Mouse (Mus musculus): ENCODE measurements at regions not wholly inside any gene's neighbourhood (a gene's known extent, or its start where the extent isn't known, plus 50 kb on each side); places are given as distances from the start of the nearest gene placed in this dataset.

GRCm38 (mm10) chr10:91734691-91735090 is 553.6 kb upstream of the Tmpo start:
- in situ Hi-C loops (cut with MboI; ENCODE audit: low pct_unique_long_range_greater_than_20kb in 1 of 2, low sequenced_read_pairs in 2 of 2, unreplicated experiment in 1 of 2) = no loop called here

DNA sequence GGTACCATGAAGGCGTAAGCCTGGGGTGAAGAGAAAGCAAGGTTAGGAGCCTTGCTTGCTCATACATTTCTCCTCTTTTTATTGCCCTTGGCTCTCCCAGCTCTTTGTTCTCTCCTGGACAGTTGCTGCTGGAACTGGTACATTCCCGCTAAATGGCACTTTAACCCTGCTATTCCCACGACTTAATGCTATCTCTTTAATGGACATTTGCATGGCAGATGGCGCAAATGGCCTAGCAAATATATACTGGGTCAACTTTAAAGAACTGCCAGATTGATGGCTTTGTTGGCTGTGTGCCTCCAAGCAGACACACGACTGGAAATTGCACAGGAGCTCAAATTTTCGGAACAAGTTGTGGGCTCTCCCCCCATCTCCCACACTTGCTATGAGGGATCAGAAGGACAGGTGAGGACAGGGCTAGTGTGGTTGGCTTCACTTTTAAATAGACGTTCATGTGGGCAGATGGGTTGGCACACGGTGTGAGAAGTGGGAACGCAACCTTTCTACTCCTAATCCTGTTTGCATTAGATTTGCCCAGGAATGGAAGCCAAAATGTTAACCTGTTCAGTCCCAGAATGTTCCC is 551.0 kb upstream of the Tmpo start:
- in situ Hi-C loops (cut with MboI; ENCODE audit: low pct_unique_long_range_greater_than_20kb in 1 of 2, low sequenced_read_pairs in 2 of 2, unreplicated experiment in 1 of 2) = no loop called here

GRCm38 (mm10) chr10:91730062-91730461 is 548.9 kb upstream of the Tmpo start:
- in situ Hi-C loops (cut with MboI; ENCODE audit: low pct_unique_long_range_greater_than_20kb in 1 of 2, low sequenced_read_pairs in 2 of 2, unreplicated experiment in 1 of 2) = no loop called here

DNA sequence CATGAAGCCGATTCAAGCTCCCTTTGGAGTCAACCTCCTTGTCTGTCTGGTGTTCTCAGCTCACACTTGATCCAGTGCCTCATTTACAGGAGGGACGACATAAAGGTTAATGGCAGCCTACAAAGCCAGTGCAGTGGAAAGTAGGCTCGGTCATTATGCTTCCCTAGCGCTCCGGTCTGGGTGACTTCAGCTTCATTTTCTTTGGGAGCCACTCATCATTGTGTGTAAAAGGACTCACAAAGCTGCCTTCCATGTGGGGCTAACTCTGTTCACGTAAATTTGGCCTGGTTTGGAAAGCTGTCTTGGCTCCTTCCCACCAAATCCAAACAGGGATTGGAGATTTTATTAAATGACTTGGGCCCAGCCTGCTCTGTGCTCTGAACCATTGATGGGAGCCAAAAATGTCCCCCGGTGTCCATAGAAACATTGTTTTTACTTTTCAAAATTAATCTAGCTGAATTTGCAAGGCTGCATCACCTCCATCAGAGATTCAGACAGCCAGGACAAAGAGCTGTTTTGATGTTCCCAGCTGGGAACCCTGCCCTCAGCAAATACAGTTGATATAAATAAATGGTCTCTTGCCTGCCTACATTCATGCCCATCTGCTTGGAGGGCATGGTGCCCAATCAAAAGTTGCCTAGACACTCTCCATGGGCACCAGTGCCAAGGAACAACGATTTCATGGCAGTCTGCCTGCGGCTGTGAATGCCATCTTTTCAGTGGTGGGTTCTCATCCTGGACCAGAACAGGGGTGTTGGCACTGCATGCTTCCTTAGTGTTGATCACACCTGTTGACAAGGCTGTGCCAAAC is 538.7 kb upstream of the Tmpo start:
- in situ Hi-C loops (cut with MboI; ENCODE audit: low pct_unique_long_range_greater_than_20kb in 1 of 2, low sequenced_read_pairs in 2 of 2, unreplicated experiment in 1 of 2) = no loop called here

GRCm38 (mm10) chr10:91716604-91717003 is 535.5 kb upstream of the Tmpo start:
- in situ Hi-C loops (cut with MboI; ENCODE audit: low pct_unique_long_range_greater_than_20kb in 1 of 2, low sequenced_read_pairs in 2 of 2, unreplicated experiment in 1 of 2) = no loop called here

DNA sequence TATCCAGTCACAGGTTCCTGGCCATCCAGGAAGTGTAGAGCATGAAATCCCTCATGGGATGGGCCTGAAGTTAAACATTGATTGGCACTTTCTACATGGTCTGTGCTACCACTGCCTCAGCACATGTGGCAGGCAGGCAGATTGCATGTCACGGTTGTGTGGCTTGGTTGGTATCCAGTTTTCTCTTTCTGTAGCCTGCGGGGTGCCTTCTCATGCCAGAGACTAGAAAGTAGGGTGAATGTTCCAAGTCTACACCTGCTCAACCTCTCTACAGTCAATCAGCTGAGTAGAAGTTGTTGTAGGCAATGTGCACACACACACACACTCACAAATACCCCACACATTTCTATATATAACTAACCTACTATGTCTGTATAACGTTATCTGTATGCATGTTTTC is 533.5 kb upstream of the Tmpo start:
- in situ Hi-C loops (cut with MboI; ENCODE audit: low pct_unique_long_range_greater_than_20kb in 1 of 2, low sequenced_read_pairs in 2 of 2, unreplicated experiment in 1 of 2) = no loop called here

DNA sequence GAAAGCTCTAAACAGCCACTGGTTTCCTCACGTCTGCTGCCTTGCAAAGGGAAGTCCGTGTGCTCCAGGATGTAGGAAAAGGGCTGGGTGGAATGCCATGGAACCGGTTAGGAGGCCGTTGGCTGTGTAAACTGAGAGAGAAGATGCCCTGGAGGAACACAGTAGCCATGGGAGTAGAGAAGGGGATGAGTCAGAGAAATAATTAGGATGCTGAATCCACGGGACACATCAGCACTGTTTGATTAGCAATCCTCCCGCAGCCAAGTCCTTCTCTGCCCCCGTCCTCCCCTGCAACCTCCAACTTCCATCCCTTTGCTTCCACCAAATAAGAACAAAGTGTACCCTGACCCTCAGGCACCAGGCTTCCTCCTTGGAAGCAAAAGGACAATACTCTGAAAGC is 532.4 kb upstream of the Tmpo start:
- in situ Hi-C loops (cut with MboI; ENCODE audit: low pct_unique_long_range_greater_than_20kb in 1 of 2, low sequenced_read_pairs in 2 of 2, unreplicated experiment in 1 of 2) = no loop called here

- in situ Hi-C loops (cut with MboI; ENCODE audit: low pct_unique_long_range_greater_than_20kb in 1 of 2, low sequenced_read_pairs in 2 of 2, unreplicated experiment in 1 of 2) = no loop called here
Measured at GRCm38 (mm10) chr10:91706816-91707215, 525.7 kb upstream of the Tmpo start.

DNA sequence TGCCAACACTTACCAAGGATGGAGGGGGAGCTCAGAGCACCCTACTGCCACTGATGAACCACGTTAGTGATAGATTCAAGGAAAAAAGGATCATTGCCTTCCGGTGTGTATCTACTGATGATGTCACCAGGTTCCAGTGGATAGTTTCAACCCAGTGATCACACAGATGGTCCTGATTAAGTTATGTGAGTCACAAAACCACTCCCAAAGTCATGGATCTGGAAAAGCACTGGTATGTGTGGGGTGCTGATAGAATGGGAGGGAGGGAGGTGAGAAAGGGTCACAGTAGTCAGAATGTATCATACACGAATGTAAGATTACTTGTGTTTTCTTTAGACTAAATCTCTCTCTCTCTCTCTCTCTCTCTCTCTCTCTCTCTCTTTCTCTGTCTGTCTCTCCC is 523.6 kb upstream of the Tmpo start:
- in situ Hi-C loops (cut with MboI; ENCODE audit: low pct_unique_long_range_greater_than_20kb in 1 of 2, low sequenced_read_pairs in 2 of 2, unreplicated experiment in 1 of 2) = no loop called here

GRCm38 (mm10) chr10:91701822-91702221 is 520.7 kb upstream of the Tmpo start:
- in situ Hi-C loops (cut with MboI; ENCODE audit: low pct_unique_long_range_greater_than_20kb in 1 of 2, low sequenced_read_pairs in 2 of 2, unreplicated experiment in 1 of 2) = no loop called here

GRCm38 (mm10) chr10:91686082-91686618 is 505.0 kb upstream of the Tmpo start:
- in situ Hi-C loops (cut with MboI; ENCODE audit: low pct_unique_long_range_greater_than_20kb in 1 of 2, low sequenced_read_pairs in 2 of 2, unreplicated experiment in 1 of 2) = no loop called here

DNA sequence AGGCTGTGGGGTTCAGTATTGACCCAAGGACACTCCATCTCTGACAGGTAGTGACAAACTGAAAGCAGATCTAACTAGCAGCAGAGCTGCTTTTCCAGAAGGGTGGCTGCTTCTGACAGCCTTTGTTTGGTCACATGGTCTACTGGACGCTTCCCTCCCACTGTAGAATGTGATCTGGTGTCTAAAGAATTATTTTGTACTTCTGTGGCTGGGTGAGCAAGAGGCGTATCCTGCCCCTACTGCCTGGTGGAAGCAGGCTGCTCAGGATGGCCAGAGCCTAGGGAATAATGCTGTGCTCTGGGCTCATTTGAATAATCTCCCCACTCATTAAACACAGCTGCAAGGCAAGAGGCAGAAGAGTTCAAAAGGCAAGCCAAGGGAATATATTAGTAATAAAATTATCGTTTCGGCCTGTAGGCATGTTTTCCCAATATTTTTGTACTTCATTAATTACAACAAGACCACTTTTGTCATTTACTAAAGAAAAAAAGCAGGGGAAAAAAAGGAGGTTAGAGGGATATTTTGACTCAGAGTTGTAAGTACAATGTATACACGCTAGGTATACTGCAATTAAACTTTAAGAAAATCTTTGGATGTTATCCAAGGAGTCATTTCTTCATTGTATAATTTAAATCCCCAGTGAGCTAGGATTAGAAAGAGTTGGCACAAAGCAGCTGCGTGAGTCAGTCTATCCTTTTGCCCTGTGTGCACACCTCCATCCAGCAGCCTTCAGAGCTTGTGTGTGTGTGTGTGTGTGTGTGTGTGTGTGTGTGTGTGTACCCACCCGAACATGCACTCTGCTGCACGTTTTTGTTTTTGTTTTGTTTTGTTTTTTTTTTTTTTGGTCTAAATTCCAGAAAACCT is 504.3 kb upstream of the Tmpo start:
- in situ Hi-C loops (cut with MboI; ENCODE audit: low pct_unique_long_range_greater_than_20kb in 1 of 2, low sequenced_read_pairs in 2 of 2, unreplicated experiment in 1 of 2) = no loop called here

DNA sequence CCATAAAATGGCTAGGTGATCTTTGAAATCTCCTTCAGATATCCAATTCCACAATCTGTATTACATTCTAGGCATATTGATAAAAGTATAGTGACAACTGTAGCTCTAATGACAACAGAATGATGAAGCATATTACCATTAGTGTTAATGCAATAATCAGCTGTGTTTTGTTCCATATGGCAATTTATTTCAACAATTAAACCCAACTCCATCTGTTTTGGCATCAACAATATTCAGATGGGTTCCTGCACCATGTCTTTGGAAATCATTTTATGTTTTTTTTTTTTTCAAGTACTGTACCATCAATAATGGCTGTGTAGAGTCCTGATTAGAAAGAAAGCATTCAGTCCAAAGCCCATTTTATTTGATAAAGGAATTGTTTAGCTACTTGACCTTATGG is 498.5 kb upstream of the Tmpo start:
- in situ Hi-C loops (cut with MboI; ENCODE audit: low pct_unique_long_range_greater_than_20kb in 1 of 2, low sequenced_read_pairs in 2 of 2, unreplicated experiment in 1 of 2) = no loop called here

DNA sequence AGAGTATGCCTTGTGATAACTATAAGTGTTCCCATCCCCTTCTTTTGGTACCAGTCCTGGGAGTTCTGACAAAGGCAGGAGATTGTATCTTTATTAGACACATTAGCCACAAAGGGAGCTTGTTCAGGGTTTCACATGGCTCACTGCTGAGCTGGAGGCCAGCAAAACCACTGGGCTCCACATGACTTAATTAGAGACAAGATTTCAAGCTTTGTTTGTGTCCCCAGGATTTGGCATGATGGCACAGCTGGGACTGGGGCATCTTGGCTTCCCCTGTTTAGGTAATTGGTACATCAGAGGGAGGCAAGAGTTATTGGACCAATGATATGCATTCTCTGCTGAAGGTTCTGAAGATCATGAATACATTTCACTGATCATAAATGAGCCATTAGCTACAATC is 456.8 kb upstream of the Tmpo start:
- in situ Hi-C loops (cut with MboI; ENCODE audit: low pct_unique_long_range_greater_than_20kb in 1 of 2, low sequenced_read_pairs in 2 of 2, unreplicated experiment in 1 of 2) = no loop called here

GRCm38 (mm10) chr10:91628672-91629071 is 447.6 kb upstream of the Tmpo start:
- in situ Hi-C loops (cut with MboI; ENCODE audit: low pct_unique_long_range_greater_than_20kb in 1 of 2, low sequenced_read_pairs in 2 of 2, unreplicated experiment in 1 of 2) = no loop called here

DNA sequence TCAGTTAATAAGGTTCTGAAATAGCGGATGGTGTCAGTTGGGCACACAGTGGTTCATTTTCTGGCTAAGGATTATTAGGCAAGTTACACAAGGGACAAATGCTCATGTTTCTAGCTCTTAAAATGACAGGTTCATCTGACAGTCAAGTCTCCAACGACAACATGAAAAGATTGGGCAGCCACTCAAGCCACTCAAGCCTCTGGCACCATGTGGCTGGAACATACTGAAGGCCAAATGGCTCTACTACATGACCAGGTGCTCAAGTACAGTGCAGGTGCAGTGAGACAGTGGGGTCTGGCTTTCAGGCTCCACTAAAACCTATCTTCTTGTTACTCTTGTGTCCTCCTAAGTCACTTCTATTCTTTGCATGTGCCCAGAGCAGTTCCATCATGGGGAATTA is 441.2 kb upstream of the Tmpo start:
- in situ Hi-C loops (cut with MboI; ENCODE audit: low pct_unique_long_range_greater_than_20kb in 1 of 2, low sequenced_read_pairs in 2 of 2, unreplicated experiment in 1 of 2) = no loop called here

- in situ Hi-C loops (cut with MboI; ENCODE audit: low pct_unique_long_range_greater_than_20kb in 1 of 2, low sequenced_read_pairs in 2 of 2, unreplicated experiment in 1 of 2) = no loop called here
Measured at GRCm38 (mm10) chr10:91613794-91614479, 432.8 kb upstream of the Tmpo start.

- in situ Hi-C loops (cut with MboI; ENCODE audit: low pct_unique_long_range_greater_than_20kb in 1 of 2, low sequenced_read_pairs in 2 of 2, unreplicated experiment in 1 of 2) = no loop called here
Measured at GRCm38 (mm10) chr10:91612052-91612451, 430.9 kb upstream of the Tmpo start.

- in situ Hi-C loops (cut with MboI; ENCODE audit: low pct_unique_long_range_greater_than_20kb in 1 of 2, low sequenced_read_pairs in 2 of 2, unreplicated experiment in 1 of 2) = no loop called here
Measured at GRCm38 (mm10) chr10:91594891-91595290, 413.8 kb upstream of the Tmpo start.

Measured in mouse embryonic stem cell (cell line).